In genomic region chr2:125723086-125723407, GRCm38 (mm10) we compare ENCODE assay signal across 8 mouse cellular contexts. TPM values are rescaled to one million over a fixed set of nuclear protein-coding genes. Genes with fewer than 3 reads are reported as not detected.
DNase-seq lines count a peak whose midpoint lies in the region; ATAC-seq lines count a peak whose summit lies in the region.

No protein-coding gene starts in this region.

- H3K36me3 ChIP-seq in forebrain, embryonic 12.5 days (replicated peaks) = no peaks in the 10 kb centered on the region
- H3K36me3 ChIP-seq in liver, embryonic 15.5 days (replicated peaks) = no peaks in the 10 kb centered on the region

- H3K9me3 ChIP-seq in forebrain, embryonic 12.5 days = no peaks in the 10 kb centered on the region
- H3K9me3 ChIP-seq in liver, embryonic 15.5 days (replicated peaks) = no peaks in the 10 kb centered on the region

- peaks cover 58% of the 10 kb centered on the region for H3K27me3 ChIP-seq in forebrain, embryonic 12.5 days
- peaks cover 83% of the 10 kb centered on the region for H3K27me3 ChIP-seq in liver, embryonic 15.5 days

- no peak for DNase-seq in frontal cortex, postnatal 14 days (ENCODE audit: low spot score in 2 of 2)
- DNase-seq in 3134 (ENCODE audit: extremely low read depth, insufficient read length, low spot score) = peak; percentile 13
- DNase-seq in urinary bladder, adult 2 months (ENCODE audit: low spot score) = no peak
- DNase-seq in layer of hippocampus, postnatal 14 days (ENCODE audit: low spot score in 2 of 2) = no peak
- DNase-seq in c-Kit-positive CD71-positive TER-119-positive erythroid progenitor cells, embryonic 14.5 days (ENCODE audit: low spot score) = no peak

- peak overlapping the region; percentile 86 for H3K4me2 ChIP-seq in forebrain, embryonic 12.5 days
- H3K4me2 ChIP-seq in liver, embryonic 15.5 days = peak overlapping the region; percentile 70

- H3K9ac ChIP-seq in forebrain, embryonic 12.5 days = peak overlapping the region; percentile 61
- no peak overlapping the region for H3K9ac ChIP-seq in liver, embryonic 15.5 days

- H3K4me3 ChIP-seq in forebrain, embryonic 12.5 days (replicated peaks) = peak overlapping the region; percentile 47
- H3K4me3 ChIP-seq in liver, embryonic 15.5 days (replicated peaks) = peak overlapping the region; percentile 42

- peak; percentile 25 for ATAC-seq in frontal cortex, adult (ENCODE audit: low TSS enrichment)
- peak; percentile 4; the same call in 1 of the 2 replicates for ATAC-seq in forebrain, embryonic 12.5 days (ENCODE audit: low FRiP score)
- ATAC-seq in liver, embryonic 15.5 days (ENCODE audit: insufficient read depth) = no peak

- WGBS in forebrain, embryonic 12.5 days = 2% methylated on average over 18 of the region's 18 CpGs
- 3% methylated on average over 18 of the region's 18 CpGs for WGBS in liver, embryonic 15.5 days (ENCODE audit: insufficient replicate concordance)

- H3K27ac ChIP-seq in forebrain, embryonic 12.5 days = no peak overlapping the region
- no peak overlapping the region for H3K27ac ChIP-seq in liver, embryonic 15.5 days (replicated peaks)

- H3K4me1 ChIP-seq in forebrain, embryonic 12.5 days = peaks cover 22% of the 10 kb centered on the region
- peaks cover 16% of the 10 kb centered on the region for H3K4me1 ChIP-seq in liver, embryonic 15.5 days (replicated peaks)

RNA-seq across cellular contexts. Expression of gene Shc4, which starts 0.9 kb away (rescaled TPM):
- 1.5 TPM in 2 replicates for polyA plus RNA-seq in forebrain, embryonic 12.5 days (2016; fragmentation: Nextera tagmentation; extraction: Ambion mirVana)
- 0.74 and 0.83 TPM in 2 replicates for polyA plus RNA-seq in liver, embryonic 15.5 days (2015; fragmentation: Nextera tagmentation; extraction: Ambion mirVana)
- 0.32 and 0.53 TPM in 2 replicates for polyA plus RNA-seq in urinary bladder, adult 2 months (2012; rRNA removed)
- total RNA-seq in layer of hippocampus, postnatal 14 days (2021) = 1 to 10 TPM; 5.8 to 7.3 TPM

RNA-seq across cellular contexts. Expression of gene Eid1, which starts 50.2 kb away (rescaled TPM):
- polyA plus RNA-seq in forebrain, embryonic 12.5 days (2016; fragmentation: Nextera tagmentation; extraction: Ambion mirVana) = 297 and 310 TPM in 2 replicates
- polyA plus RNA-seq in liver, embryonic 15.5 days (2015; fragmentation: Nextera tagmentation; extraction: Ambion mirVana) = 34.4 and 37.1 TPM in 2 replicates
- 61.5 and 71.9 TPM in 2 replicates for polyA plus RNA-seq in urinary bladder, adult 2 months (2012; rRNA removed)
- total RNA-seq in layer of hippocampus, postnatal 14 days (2021) = 100 to 1,000 TPM; 323 to 341 TPM

RNA-seq across cellular contexts. Expression of gene Secisbp2l, which starts 59.6 kb away (rescaled TPM):
- polyA plus RNA-seq in forebrain, embryonic 12.5 days (2016; fragmentation: Nextera tagmentation; extraction: Ambion mirVana) = 30.1 and 31.1 TPM in 2 replicates
- polyA plus RNA-seq in liver, embryonic 15.5 days (2015; fragmentation: Nextera tagmentation; extraction: Ambion mirVana) = 4.5 and 5.4 TPM in 2 replicates
- 13.5 and 21.9 TPM in 2 replicates for polyA plus RNA-seq in urinary bladder, adult 2 months (2012; rRNA removed)
- total RNA-seq in layer of hippocampus, postnatal 14 days (2021) = 100 to 1,000 TPM; 114 to 121 TPM
